Mouse (Mus musculus) heart, postnatal 36 days (tissue): ENCODE results near the gene Gipc1. TPM values are rescaled to one million over a fixed set of nuclear protein-coding genes. Genes with fewer than 3 reads are reported as not detected.

Experiments
- DNase-seq, 2 experiments: peaks; one replicate each; pipeline ENCODE4 v3.0.0; 2021 to 2022
- intact Hi-C: fragments of 180-260 bp; cut with DNase I; formaldehyde crosslinking; loops from one replicate; pipeline ENCODE4 v1.15.1; 2025
- total RNA-seq, 2 experiments: library from RNA; stranded (reverse); gene quantifications; 2 replicates each; pipeline ENCODE4 v1.2.3; 2021

Gene Gipc1
- 10 to 100 TPM; 25.2 to 28.3 TPM for total RNA-seq

GRCm38 (mm10) chr8:83652030-83652743 lies at the start of gene Gipc1:
Gene Gipc1, plus strand, starts transcription at chr8:83652677.
- DNase-seq: peak; percentile 90 to 91
- intact Hi-C loops: no loop called here

GRCm38 (mm10) chr8:83607661-83608397 lies 44.6 kb upstream of the Gipc1 start, which contains the start of the genes Tecr and Dnajb1:
Gene Tecr, minus strand, starts transcription at chr8:83607971.
Gene Dnajb1, plus strand, starts transcription at chr8:83608193.
- DNase-seq: peak; percentile 99
- intact Hi-C loops: no loop called here

- intact Hi-C loops: no loop called here
- DNase-seq: peak; percentile 83 to 88
Measured at GRCm38 (mm10) chr8:83608398-83608829, 44.1 kb upstream of the Gipc1 start.

GRCm38 (mm10) chr8:83609086-83609485 lies 43.4 kb upstream of the Gipc1 start:
- intact Hi-C loops: no loop called here
- no peak for DNase-seq

DNA sequence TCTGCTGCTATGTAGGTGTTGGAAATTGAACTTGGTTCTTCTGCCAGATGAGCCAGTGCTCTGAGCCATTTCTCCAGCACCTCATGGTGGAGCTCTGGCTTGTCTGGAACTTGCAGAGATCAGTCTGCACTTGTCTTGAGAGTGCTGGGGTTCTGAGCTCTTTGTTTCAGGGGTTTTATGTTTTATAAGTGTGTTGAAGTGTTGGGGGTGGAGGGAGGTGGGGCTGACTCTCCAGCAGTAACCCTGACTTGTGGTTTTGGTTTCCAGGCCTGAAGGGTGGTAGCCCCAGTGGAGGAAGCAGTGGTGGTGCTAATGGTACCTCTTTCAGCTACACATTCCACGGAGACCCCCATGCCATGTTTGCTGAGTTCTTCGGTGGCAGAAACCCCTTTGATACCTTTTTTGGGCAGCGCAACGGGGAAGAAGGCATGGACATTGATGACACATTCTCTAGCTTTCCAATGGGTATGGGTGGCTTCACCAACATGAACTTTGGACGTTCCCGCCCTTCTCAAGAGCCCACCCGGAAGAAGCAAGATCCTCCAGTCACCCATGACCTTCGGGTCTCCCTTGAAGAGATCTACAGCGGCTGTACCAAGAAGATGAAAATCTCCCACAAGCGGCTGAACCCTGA lies 42.8 kb upstream of the Gipc1 start:
- no peak for DNase-seq

GRCm38 (mm10) chr8:83611921-83612320 lies 40.6 kb upstream of the Gipc1 start:
- DNase-seq: no peak

More for the DNA sequence above, 42.8 kb upstream of the Gipc1 start:
- intact Hi-C loops: no loop called here

GRCm38 (mm10) chr8:83613695-83614094 lies 38.8 kb upstream of the Gipc1 start:
- no peak for DNase-seq
- intact Hi-C loops: no loop called here

More at GRCm38 (mm10) chr8:83611921-83612320, 40.6 kb upstream of the Gipc1 start:
- intact Hi-C loops: no loop called here

DNA sequence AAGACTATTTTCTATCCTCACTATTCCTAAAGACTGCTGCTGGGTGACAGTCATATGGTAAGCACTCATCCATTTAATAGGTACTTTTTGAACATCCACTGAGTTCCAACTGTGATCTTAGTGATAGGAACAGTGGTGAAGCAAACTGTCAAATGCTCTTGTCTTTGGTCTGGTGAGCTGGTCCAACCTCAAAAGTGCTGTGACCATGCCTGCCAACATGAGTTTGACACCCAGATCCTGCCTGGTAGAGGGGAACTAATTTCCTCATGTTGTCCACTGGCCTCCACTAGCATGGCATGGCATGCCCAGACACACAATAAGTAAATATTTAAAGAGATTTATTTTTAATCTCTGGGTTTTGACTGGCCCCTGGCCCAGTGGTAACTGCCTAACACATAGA lies 35.9 kb upstream of the Gipc1 start:
- DNase-seq: no peak
- intact Hi-C loops: no loop called here

DNA sequence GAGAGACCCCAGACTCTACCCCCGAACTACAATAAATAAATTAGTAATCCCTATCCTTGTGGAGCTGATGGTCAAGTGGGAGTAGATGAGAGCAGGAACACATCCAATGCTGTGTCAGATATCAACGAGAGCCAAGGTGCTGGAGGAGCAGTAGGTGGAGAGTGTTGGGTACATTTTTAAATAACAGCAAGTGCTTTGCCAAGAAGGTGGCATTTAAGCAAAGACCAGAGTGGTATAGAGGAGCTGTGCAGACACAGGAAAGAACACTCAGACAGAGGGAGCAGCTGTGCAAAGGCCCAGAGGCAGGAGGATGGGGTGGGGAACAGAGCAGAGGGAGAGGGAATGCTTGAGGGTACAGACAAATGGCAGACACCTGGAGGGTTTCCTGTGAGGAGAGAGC lies 35.4 kb upstream of the Gipc1 start:
- no peak for DNase-seq
- intact Hi-C loops: no loop called here

DNA sequence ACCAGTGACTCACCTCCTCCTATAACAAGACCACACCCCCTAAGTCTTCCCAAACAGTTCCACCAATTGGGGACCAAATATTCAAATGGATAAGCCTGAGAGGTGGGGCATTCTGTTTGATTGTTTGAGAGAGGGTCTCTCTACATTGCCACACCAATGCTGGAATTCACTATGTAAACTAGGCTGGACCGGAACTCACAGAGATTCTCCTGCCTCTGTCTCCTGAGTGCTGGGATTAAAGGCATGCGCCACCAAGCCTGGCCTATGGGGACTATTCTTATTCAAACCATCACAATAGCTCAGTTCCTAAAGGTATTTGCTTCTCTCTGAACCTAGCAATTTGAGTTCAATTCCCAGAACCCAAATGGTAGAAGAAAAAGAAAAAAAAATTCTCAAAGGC lies 33.9 kb upstream of the Gipc1 start:
- DNase-seq: no peak
- intact Hi-C loops: no loop called here

DNA sequence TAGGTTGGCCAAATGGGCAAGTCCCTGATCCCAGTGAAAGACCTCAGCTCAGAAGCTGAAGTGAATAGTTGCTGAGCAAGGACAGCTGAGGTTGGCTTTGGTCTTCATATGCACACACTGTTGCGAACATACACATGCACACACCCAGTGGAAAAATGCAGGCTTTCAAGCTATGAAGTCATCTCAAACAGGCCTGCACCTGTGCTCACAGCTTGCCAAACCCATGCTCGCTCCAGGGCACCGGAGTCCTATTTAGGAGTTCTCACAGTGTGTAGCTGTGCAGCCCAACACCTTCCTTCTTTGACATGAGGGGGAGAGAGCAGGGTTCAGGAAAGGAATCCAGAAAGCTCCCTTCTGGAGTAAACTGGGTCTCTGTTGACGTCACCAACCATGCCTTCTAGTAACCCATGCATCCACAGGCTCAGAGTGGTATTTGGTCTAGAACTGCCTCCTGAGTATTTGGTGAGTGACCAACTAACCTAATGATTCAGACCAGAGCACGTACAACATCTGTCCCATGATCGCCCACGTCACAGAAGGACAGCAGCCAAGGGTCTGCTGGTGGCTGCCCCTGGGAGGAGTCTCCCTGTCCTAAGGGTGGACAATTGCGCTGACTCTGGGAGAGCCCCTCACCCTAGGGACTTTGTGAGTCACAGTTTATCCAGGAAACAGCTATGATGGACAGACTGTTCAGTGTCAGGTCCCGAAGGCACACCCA lies 32.8 kb upstream of the Gipc1 start:
- DNase-seq: no peak
- intact Hi-C loops: no loop called here

GRCm38 (mm10) chr8:83621691-83622388 lies 30.6 kb upstream of the Gipc1 start:
- intact Hi-C loops: loop anchor here (2.0 kb wide), 1 partner anchor 55 kb away; the partner anchor contains the start of gene Ndufb7
- DNase-seq: no peak

- peak; percentile 81 to 88 for DNase-seq
- intact Hi-C loops: loop anchor here (2.0 kb wide), 1 partner anchor 56 kb away; the partner anchor contains the start of gene Ndufb7
Measured at GRCm38 (mm10) chr8:83622389-83622989, 30.0 kb upstream of the Gipc1 start.

- no peak for DNase-seq
- intact Hi-C loops: loop anchor here (2.0 kb wide), 1 partner anchor 57 kb away; the partner anchor contains the start of gene Ndufb7
Measured at GRCm38 (mm10) chr8:83623549-83623948, 28.9 kb upstream of the Gipc1 start.

GRCm38 (mm10) chr8:83624739-83625138 lies 27.7 kb upstream of the Gipc1 start:
- intact Hi-C loops: no loop called here
- no peak for DNase-seq

DNA sequence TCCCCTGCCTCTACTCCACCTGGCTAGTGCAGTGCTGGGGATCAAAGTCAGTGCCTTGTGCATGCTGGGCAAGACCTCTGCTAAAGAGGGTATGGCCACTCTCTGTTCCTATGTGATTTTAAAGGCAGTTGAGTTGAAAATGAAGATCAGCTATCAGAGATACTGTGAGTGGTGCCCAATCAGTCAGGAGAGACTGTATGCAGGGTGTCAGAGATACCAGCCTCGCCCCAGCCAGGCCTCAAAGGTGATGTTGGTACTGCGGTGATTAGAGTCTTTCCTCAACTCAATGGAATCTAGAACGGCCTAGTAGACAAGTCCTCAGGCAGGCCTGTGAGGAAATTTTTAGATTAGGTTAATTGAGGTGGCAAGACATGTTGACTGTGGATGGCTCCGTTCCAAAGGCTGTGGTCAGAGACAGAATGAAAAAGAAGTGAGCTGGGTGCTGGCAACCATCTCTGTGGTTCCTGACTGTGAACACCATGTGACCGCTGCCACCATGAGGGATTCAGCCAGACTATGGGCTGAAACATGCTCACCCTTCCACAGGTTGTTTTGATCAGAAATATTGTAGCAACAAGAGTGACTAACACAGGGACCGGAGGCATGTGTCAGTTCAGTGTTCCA lies 26.7 kb upstream of the Gipc1 start:
- intact Hi-C loops: no loop called here
- DNase-seq: no peak

GRCm38 (mm10) chr8:83632083-83632707 lies 20.3 kb upstream of the Gipc1 start:
- intact Hi-C loops: no loop called here
- DNase-seq: no peak

DNA sequence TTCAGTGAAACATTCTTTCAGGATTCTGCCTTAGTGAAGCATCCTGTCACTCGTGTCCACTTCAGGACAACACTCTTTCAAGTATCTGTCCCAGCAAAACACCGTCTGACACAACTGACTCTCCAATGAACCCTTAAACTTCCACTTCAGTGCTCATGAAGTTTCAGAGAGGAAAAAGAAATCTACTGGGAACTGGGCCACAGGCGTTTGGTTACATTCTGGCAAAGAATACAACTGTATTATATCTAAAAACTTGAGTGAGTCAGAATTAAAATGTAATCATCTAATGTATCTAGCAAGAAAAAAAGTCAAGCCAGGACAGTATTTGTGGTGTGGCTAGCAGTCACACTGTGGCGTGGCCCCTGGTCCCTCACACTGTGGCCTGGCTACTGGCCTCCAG lies 13.6 kb upstream of the Gipc1 start:
- no peak for DNase-seq
- intact Hi-C loops: no loop called here

- DNase-seq: no peak
- intact Hi-C loops: no loop called here
Measured at GRCm38 (mm10) chr8:83639649-83640048, 12.8 kb upstream of the Gipc1 start.
